16 mouse cellular contexts compared by ENCODE assay signal in the genomic region with DNA sequence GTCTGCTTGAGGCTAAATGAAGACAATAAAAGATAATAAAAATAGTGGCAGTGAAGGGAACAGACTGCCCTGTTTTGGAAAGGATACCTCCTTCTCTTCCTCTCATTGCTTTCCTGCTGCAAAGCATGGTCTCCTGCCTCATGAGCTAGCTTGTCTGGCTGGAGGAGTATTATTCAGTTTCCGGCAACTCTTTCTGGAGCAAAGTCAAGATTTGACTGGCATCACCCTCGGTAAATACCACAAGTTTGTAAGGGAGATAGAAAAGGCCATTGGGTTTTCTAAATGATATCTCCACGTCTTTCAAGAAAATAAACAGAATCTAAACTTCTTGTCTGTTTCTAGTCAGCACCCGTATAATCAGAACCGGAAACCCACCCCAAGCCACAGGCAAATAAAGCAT. TPM values are rescaled to one million over a fixed set of nuclear protein-coding genes. Genes with fewer than 3 reads are reported as not detected.
DNase-seq lines count a peak whose midpoint lies in the region; ATAC-seq and TF ChIP-seq lines count a peak whose summit lies in the region.
"Had no signal": no experiment of that assay in that cellular context is flagged by ENCODE, and none has a peak within 500 bp of the region (broad histone marks: within the 10 kb centered on the region; RNA-seq: fewer than 3 reads in every experiment).

No protein-coding gene starts in this region.

- peak overlapping the region; percentile 35 for H3K27ac ChIP-seq in gastrocnemius, adult 2 months
- peak overlapping the region; percentile 65 for H3K27ac ChIP-seq in liver, adult 2 months (replicated peaks; ENCODE audit: insufficient read depth, low read depth, low read length)
- H3K27ac ChIP-seq in intestine, embryonic 16.5 days (ENCODE audit: low read length), result peak overlapping the region; percentile 64
- H3K27ac ChIP-seq in stomach, embryonic 16.5 days (ENCODE audit: low read length), result peak overlapping the region; percentile 73

- no peak overlapping the region for H3K9ac ChIP-seq in liver, adult 2 months (ENCODE audit: low read depth, low read length)
- H3K9ac ChIP-seq in intestine, embryonic 16.5 days (ENCODE audit: low read depth, low read length), result no peak overlapping the region
- no peak overlapping the region for H3K9ac ChIP-seq in stomach, embryonic 16.5 days (ENCODE audit: low read length)

- peak overlapping the region; percentile 7; the same call in 1 of the 2 replicates for H3K4me3 ChIP-seq in gastrocnemius, adult 2 months
- no peak overlapping the region for H3K4me3 ChIP-seq in liver, adult 2 months (ENCODE audit: insufficient read depth, low read depth, low read length)
- no peak overlapping the region for H3K4me3 ChIP-seq in intestine, embryonic 16.5 days (ENCODE audit: low read length)
- no peak overlapping the region for H3K4me3 ChIP-seq in stomach, embryonic 16.5 days (replicated peaks; ENCODE audit: low read length)

- ATAC-seq in intestine, embryonic 16.5 days, result no peak
- ATAC-seq in stomach, embryonic 16.5 days (ENCODE audit: insufficient read depth, low FRiP score), result no peak

- TF ChIP-seq CTCF in gastrocnemius, adult 2 months (IDR thresholded peaks at IDR 0.05), result no peak
- TF ChIP-seq CTCF in liver, adult 2 months (IDR thresholded peaks at IDR 0.05; ENCODE audit: low read depth, low read length), result no peak

- intact Hi-C loops in gastrocnemius, adult 2 months (cut with DNase I), result no loop called here

- H3K36me3 ChIP-seq in liver, adult 2 months (ENCODE audit: control insufficient read depth, insufficient read depth, low read length), result peaks cover 28% of the 10 kb centered on the region
- no peaks in the 10 kb centered on the region; the same call in 1 of the 2 replicates for H3K36me3 ChIP-seq in intestine, embryonic 16.5 days (ENCODE audit: control insufficient read depth, insufficient read depth, low read length)
- no peaks in the 10 kb centered on the region for H3K36me3 ChIP-seq in stomach, embryonic 16.5 days (ENCODE audit: control insufficient read depth, insufficient read depth, low read length)

- H3K9me3 ChIP-seq in intestine, embryonic 16.5 days (ENCODE audit: control insufficient read depth, low read length), result no peaks in the 10 kb centered on the region
- H3K9me3 ChIP-seq in stomach, embryonic 16.5 days (replicated peaks; ENCODE audit: control insufficient read depth, low read length), result no peaks in the 10 kb centered on the region

- H3K4me2 ChIP-seq in intestine, embryonic 16.5 days (ENCODE audit: low read depth, low read length), result no peak overlapping the region
- H3K4me2 ChIP-seq in stomach, embryonic 16.5 days (ENCODE audit: low read depth, low read length), result no peak overlapping the region
- H3K4me2 ChIP-seq: midbrain, embryonic 11.5 days had no signal

- H3K79me2 ChIP-seq in liver, adult 2 months (ENCODE audit: control insufficient read depth, insufficient read depth, low read length), result peaks cover 28% of the 10 kb centered on the region; the same call in 1 of the 2 replicates

- no peaks in the 10 kb centered on the region for H3K27me3 ChIP-seq in liver, adult 2 months (ENCODE audit: control insufficient read depth, insufficient read depth, low read length)
- H3K27me3 ChIP-seq in intestine, embryonic 16.5 days (replicated peaks; ENCODE audit: control insufficient read depth, insufficient read depth, low read length), result no peaks in the 10 kb centered on the region
- no peaks in the 10 kb centered on the region for H3K27me3 ChIP-seq in stomach, embryonic 16.5 days (ENCODE audit: control insufficient read depth, insufficient read depth, low read length)

- peak; percentile 8 for DNase-seq in gastrocnemius, adult 2 months
- DNase-seq in gastrocnemius, adult 8-10 months (ENCODE audit: low spot score in 2 of 2), result no peak
- peak; percentile 61 for DNase-seq in liver, adult 2 months (ENCODE audit: extremely low read depth, low read depth, low spot score)
- DNase-seq in liver, result no peak
- no peak for DNase-seq in MN1 (ENCODE audit: low spot score)
- DNase-seq: adrenal gland, postnatal 25 days; cerebellum, postnatal 10 days; heart, postnatal 4 days; kidney, postnatal 10 days; layer of hippocampus, adult 9-11 months; lung, postnatal 4 days; right cerebral cortex, adult 18-20 months had no signal

- TF ChIP-seq POLR2A in liver, adult 2 months (IDR thresholded peaks at IDR 0.05; ENCODE audit: extremely low read depth, insufficient read depth, low read length), result no peak

- 29% methylated on average over 5 of the region's 5 CpGs for WGBS in liver, adult 2 months
- 45% methylated on average over 5 of the region's 5 CpGs for WGBS in intestine, embryonic 16.5 days
- WGBS in stomach, embryonic 16.5 days, result 41% methylated on average over 5 of the region's 5 CpGs

- H3K4me1 ChIP-seq in liver, adult 2 months (ENCODE audit: control insufficient read depth, insufficient read depth, low read length), result peaks cover 51% of the 10 kb centered on the region
- H3K4me1 ChIP-seq in intestine, embryonic 16.5 days (ENCODE audit: control insufficient read depth, insufficient read depth, low read length), result peaks cover 57% of the 10 kb centered on the region
- peaks cover 72% of the 10 kb centered on the region for H3K4me1 ChIP-seq in stomach, embryonic 16.5 days (ENCODE audit: control insufficient read depth, insufficient read depth, low read length)

RNA-seq across cellular contexts. Expression of gene Plpp3, which starts 34.4 kb away (rescaled TPM):
- 10 to 100 TPM; 45.8 to 69.1 TPM for total RNA-seq in gastrocnemius, adult 2 months (2021)
- total RNA-seq in gastrocnemius, adult 8-10 months (2022), result 10 to 100 TPM; 26.5 to 55.1 (median 45.2) TPM
- 64.1 and 81.1 TPM in 2 replicates for total RNA-seq in liver, adult 2 months (2014; rRNA removed)
- polyA plus RNA-seq in liver, adult 2 months (2012; rRNA removed), result 81.0 and 84.2 TPM in 2 replicates
- 46.0 and 48.4 TPM in 2 replicates for polyA plus RNA-seq in intestine, embryonic 16.5 days (2015; fragmentation: Nextera tagmentation; extraction: Ambion mirVana)
- 65.3 and 69.9 TPM in 2 replicates for polyA plus RNA-seq in stomach, embryonic 16.5 days (2015; fragmentation: Nextera tagmentation; extraction: Ambion mirVana)
- total RNA-seq: MEL had no signal

Comparison
In these comparisons a context has a peak if more than half of its experiments do, and no peak if none do; other contexts are left out.
1. DNase-seq: peak in gastrocnemius, adult 2 months (single experiment) and liver, adult 2 months (single experiment); none in gastrocnemius, adult 8-10 months (0 of 2), liver (single experiment) and MN1 (single experiment).
2. Peak in every context shown above with its lines, with median percentiles within 50 percentile points of each other: H3K27ac ChIP-seq.